Mouse (Mus musculus): Measurements from ENCODE around the gene Abtb2. TPM values are rescaled to one million over a fixed set of nuclear protein-coding genes. Genes with fewer than 3 reads are reported as not detected.

The Abtb2 gene
- total and polyA plus RNA-seq, 3 experiments = 0.05 TPM; not detected in 2

DNA sequence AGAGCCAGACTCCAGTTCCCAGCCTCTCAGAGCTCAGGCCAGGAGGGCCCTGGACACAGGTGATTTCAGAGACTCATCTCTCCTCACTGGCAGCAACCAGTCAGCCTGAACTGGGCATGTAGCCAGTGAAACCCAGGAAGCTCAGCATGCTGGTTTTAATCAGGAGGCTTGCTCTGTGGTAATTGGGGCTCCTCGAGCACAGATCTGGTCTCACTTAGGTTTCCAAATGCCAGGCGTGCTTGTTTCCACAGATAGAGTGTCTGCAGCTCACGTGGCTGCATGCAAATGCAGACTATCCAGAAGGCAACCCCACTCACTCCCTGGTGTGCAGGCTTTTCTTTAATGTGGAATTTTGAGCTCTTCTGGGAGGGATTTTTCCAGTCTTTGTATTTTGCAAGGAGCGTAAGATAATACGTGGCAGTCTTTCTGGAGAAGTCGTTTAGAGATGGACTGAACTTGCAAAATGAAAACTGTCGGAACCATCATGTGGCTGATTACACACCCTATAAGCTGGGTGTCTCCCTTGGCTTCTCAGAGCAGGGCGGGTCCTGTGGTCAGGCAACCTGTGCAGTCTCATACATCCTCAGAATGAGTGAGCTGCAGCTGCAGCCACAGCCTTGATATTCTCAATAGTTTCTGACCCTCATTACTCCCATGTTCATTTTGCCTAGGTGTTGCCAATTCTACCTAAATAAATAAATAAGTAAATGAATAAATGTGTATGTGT is 34.2 kb downstream of the Abtb2 start:
- no peaks in the 10 kb centered on the region for H3K9me3 ChIP-seq (replicated peaks)
- no peaks in the 10 kb centered on the region for H3K4me1 ChIP-seq (ENCODE audit: insufficient read depth, low read depth, low read length)
- DNase-seq (ENCODE audit: low spot score) (no peak), ATAC-seq (ENCODE audit: extremely low read depth, insufficient number of reproducible peaks, low FRiP score, poor library complexity, severe bottlenecking) (no peak)
- no peak for TF ChIP-seq GATA2 (IDR thresholded peaks at IDR 0.05; ENCODE audit: borderline replicate concordance, low read depth, low read length)
- TF ChIP-seq CTCF (IDR thresholded peaks at IDR 0.05; ENCODE audit: low read depth, low read length) = no peak
- TF ChIP-seq POLR2AphosphoS5 (IDR thresholded peaks at IDR 0.05; ENCODE audit: insufficient replicate concordance, low read depth, low read length) = no peak
- TF ChIP-seq TAL1 (conservative IDR thresholded peaks at IDR 0.05; ENCODE audit: low read depth, low read length) = no peak
- TF ChIP-seq GATA1 (IDR thresholded peaks at IDR 0.05; ENCODE audit: borderline replicate concordance, low read length) = no peak
- H3K4me3 ChIP-seq (ENCODE audit: low read depth, low read length) = no peak overlapping the region
- H3K36me3 ChIP-seq (replicated peaks) = no peaks in the 10 kb centered on the region
- H3K27me3 ChIP-seq (ENCODE audit: insufficient read depth, low read length) = peaks cover 21% of the 10 kb centered on the region

DNA sequence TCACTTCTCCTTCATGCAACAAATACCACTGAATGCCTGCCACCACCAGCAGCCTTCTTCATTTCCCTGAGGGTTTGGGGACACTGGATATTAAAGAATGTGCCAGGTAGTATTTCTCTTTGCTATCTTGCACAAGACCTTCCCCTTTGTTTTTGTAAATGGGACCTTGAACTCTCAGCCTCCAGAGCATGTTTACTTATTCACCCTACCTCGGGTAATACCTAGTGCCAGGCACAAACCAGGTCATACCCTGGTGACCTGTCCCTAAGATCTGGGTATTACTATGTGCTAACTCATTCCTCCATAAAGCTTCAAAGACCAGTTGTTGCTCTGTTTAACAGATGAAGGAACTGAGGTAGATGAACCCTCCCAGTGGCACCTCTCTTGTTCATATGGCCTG is 35.0 kb downstream of the Abtb2 start:
- ATAC-seq (ENCODE audit: extremely low read depth, insufficient number of reproducible peaks, low FRiP score, poor library complexity, severe bottlenecking) (no peak), DNase-seq (ENCODE audit: low spot score) (no peak)
- TF ChIP-seq GATA1 (IDR thresholded peaks at IDR 0.05; ENCODE audit: borderline replicate concordance, low read length) (no peak), TAL1 (conservative IDR thresholded peaks at IDR 0.05; ENCODE audit: low read depth, low read length) (no peak), CTCF (IDR thresholded peaks at IDR 0.05; ENCODE audit: low read depth, low read length) (no peak), POLR2AphosphoS5 (IDR thresholded peaks at IDR 0.05; ENCODE audit: insufficient replicate concordance, low read depth, low read length) (no peak), GATA2 (IDR thresholded peaks at IDR 0.05; ENCODE audit: borderline replicate concordance, low read depth, low read length) (no peak)
- Histone ChIP-seq H3K36me3 (replicated peaks) (no peaks in the 10 kb centered on the region), H3K9me3 (replicated peaks) (no peaks in the 10 kb centered on the region), H3K4me3 (ENCODE audit: low read depth, low read length) (no peak overlapping the region), H3K27me3 (ENCODE audit: insufficient read depth, low read length) (peaks cover 21% of the 10 kb centered on the region), H3K4me1 (ENCODE audit: insufficient read depth, low read depth, low read length) (no peaks in the 10 kb centered on the region)

DNA sequence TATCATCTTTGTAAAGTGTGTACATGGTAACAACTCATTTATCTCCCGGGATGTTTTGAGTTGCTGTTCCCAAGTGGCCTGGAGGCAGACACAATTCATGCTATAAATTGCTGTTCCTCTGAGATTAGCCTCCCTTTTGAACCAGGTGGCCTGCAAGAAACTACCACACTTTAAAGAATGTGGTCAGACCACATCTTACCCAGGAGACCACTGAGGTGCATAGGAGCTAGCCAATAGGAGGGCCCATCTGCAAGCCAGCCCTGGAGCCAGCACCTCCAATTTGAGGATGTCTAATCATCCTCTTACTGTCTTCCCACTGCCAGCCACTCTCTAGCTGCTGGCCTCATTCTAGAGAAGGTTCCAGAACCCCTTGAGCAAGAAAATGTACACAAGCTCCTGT is 35.4 kb downstream of the Abtb2 start:
- Histone ChIP-seq H3K4me3 (ENCODE audit: low read depth, low read length) (no peak overlapping the region), H3K9me3 (replicated peaks) (no peaks in the 10 kb centered on the region), H3K27me3 (ENCODE audit: insufficient read depth, low read length) (peaks cover 21% of the 10 kb centered on the region), H3K4me1 (ENCODE audit: insufficient read depth, low read depth, low read length) (no peaks in the 10 kb centered on the region), H3K36me3 (replicated peaks) (no peaks in the 10 kb centered on the region)
- ATAC-seq (ENCODE audit: extremely low read depth, insufficient number of reproducible peaks, low FRiP score, poor library complexity, severe bottlenecking) = no peak
- DNase-seq (ENCODE audit: low spot score) = no peak
- TF ChIP-seq POLR2AphosphoS5 (IDR thresholded peaks at IDR 0.05; ENCODE audit: insufficient replicate concordance, low read depth, low read length) = no peak
- no peak for TF ChIP-seq GATA2 (IDR thresholded peaks at IDR 0.05; ENCODE audit: borderline replicate concordance, low read depth, low read length)
- TF ChIP-seq CTCF (IDR thresholded peaks at IDR 0.05; ENCODE audit: low read depth, low read length) = no peak
- TF ChIP-seq TAL1 (conservative IDR thresholded peaks at IDR 0.05; ENCODE audit: low read depth, low read length) = no peak
- TF ChIP-seq GATA1 (IDR thresholded peaks at IDR 0.05; ENCODE audit: borderline replicate concordance, low read length) = no peak

DNA sequence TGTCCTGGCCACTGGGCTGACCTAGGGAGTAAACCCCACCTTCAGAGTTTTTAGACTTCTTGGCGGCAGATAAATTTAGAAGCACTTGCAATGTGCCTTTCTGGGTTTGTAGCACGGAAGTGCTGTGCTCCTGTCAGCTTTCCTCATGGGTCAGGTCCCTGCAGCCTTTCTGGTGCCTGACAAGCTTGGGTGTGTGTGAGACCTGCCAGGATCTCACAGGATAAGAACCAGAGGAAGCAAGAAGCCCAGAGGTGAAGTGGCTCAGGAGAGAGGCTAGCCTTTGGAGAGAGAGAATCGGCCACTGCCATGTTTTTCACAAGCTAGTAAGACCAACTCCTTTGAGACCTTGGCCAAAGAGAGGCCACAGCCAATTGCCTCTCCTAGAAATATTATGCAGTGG is 37.1 kb downstream of the Abtb2 start:
- Histone ChIP-seq H3K9me3 (replicated peaks) (no peaks in the 10 kb centered on the region), H3K36me3 (replicated peaks) (no peaks in the 10 kb centered on the region), H3K4me3 (ENCODE audit: low read depth, low read length) (no peak overlapping the region), H3K4me1 (ENCODE audit: insufficient read depth, low read depth, low read length) (no peaks in the 10 kb centered on the region), H3K27me3 (ENCODE audit: insufficient read depth, low read length) (peaks cover 19% of the 10 kb centered on the region)
- no peak for TF ChIP-seq TAL1 (conservative IDR thresholded peaks at IDR 0.05; ENCODE audit: low read depth, low read length)
- TF ChIP-seq POLR2AphosphoS5 (IDR thresholded peaks at IDR 0.05; ENCODE audit: insufficient replicate concordance, low read depth, low read length) = no peak
- no peak for TF ChIP-seq CTCF (IDR thresholded peaks at IDR 0.05; ENCODE audit: low read depth, low read length)
- no peak for TF ChIP-seq GATA2 (IDR thresholded peaks at IDR 0.05; ENCODE audit: borderline replicate concordance, low read depth, low read length)
- TF ChIP-seq GATA1 (IDR thresholded peaks at IDR 0.05; ENCODE audit: borderline replicate concordance, low read length) = no peak
- DNase-seq (ENCODE audit: low spot score) (no peak), ATAC-seq (ENCODE audit: extremely low read depth, insufficient number of reproducible peaks, low FRiP score, poor library complexity, severe bottlenecking) (no peak)

DNA sequence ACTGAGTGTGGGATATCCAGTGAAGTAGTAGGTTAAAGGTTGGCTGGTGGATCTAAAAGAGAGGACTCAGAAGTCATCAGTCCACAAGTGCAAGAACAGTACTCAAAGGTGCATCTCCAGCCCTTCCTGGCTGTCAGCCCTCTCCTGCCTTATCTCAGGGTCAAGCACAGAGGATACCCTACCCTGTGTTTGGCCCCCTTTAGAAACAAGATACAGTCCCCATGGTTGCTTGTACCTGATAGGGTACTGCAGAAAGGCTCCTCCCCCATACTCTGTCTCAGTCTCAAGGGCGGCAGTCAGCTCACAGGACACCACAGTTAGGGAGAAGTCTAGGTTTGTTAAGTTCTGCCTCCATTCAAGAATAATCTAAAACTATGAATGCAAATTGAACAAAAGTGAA is 37.8 kb downstream of the Abtb2 start:
- no peak overlapping the region for H3K4me3 ChIP-seq (ENCODE audit: low read depth, low read length)
- no peaks in the 10 kb centered on the region for H3K4me1 ChIP-seq (ENCODE audit: insufficient read depth, low read depth, low read length)
- no peaks in the 10 kb centered on the region for H3K36me3 ChIP-seq (replicated peaks)
- TF ChIP-seq GATA2 (IDR thresholded peaks at IDR 0.05; ENCODE audit: borderline replicate concordance, low read depth, low read length) = no peak
- TF ChIP-seq POLR2AphosphoS5 (IDR thresholded peaks at IDR 0.05; ENCODE audit: insufficient replicate concordance, low read depth, low read length) = no peak
- no peak for TF ChIP-seq GATA1 (IDR thresholded peaks at IDR 0.05; ENCODE audit: borderline replicate concordance, low read length)
- TF ChIP-seq TAL1 (conservative IDR thresholded peaks at IDR 0.05; ENCODE audit: low read depth, low read length) = no peak
- TF ChIP-seq CTCF (IDR thresholded peaks at IDR 0.05; ENCODE audit: low read depth, low read length) = no peak
- DNase-seq (ENCODE audit: low spot score) = no peak
- H3K9me3 ChIP-seq (replicated peaks) = no peaks in the 10 kb centered on the region
- ATAC-seq (ENCODE audit: extremely low read depth, insufficient number of reproducible peaks, low FRiP score, poor library complexity, severe bottlenecking) = no peak
- H3K27me3 ChIP-seq (ENCODE audit: insufficient read depth, low read length) = peaks cover 20% of the 10 kb centered on the region

DNA sequence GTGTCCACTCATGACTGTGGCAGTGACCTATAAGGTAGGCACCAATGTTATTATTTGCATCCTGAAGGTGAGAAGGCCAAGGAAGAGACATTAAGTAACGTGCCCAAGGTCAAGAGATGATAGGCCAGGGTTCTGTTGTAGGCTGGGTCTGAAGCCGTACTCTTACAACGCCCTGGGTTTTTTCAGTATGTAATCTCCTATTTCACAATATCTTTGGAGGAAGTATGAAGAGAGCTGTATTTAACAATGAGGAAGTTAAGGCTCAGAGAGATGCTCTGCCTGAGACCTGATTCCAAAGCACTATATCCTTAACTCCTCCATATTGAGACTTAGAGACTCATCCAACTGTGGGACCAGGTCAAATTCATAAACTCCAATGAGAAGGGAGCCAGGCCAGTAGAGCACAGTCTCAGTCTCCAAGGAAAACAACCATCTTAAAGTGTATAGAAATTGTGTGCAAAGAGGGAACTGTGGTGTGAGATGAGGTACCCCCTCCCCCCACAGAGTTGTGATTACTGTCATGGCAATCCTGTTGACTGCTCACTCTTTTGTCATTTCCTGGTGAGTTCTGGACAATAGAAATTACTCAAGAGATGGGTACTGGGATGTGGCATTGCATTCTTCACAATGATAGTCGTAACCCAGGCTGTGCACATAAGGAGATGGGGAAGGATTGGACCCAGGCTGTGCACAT is 39.8 kb downstream of the Abtb2 start:
- Histone ChIP-seq H3K27me3 (ENCODE audit: insufficient read depth, low read length) (peaks cover 17% of the 10 kb centered on the region), H3K4me1 (ENCODE audit: insufficient read depth, low read depth, low read length) (no peaks in the 10 kb centered on the region), H3K9me3 (replicated peaks) (no peaks in the 10 kb centered on the region), H3K4me3 (ENCODE audit: low read depth, low read length) (no peak overlapping the region), H3K36me3 (replicated peaks) (no peaks in the 10 kb centered on the region)
- no peak for ATAC-seq (ENCODE audit: extremely low read depth, insufficient number of reproducible peaks, low FRiP score, poor library complexity, severe bottlenecking)
- TF ChIP-seq TAL1 (conservative IDR thresholded peaks at IDR 0.05; ENCODE audit: low read depth, low read length) (no peak), GATA2 (IDR thresholded peaks at IDR 0.05; ENCODE audit: borderline replicate concordance, low read depth, low read length) (no peak), GATA1 (IDR thresholded peaks at IDR 0.05; ENCODE audit: borderline replicate concordance, low read length) (no peak), POLR2AphosphoS5 (IDR thresholded peaks at IDR 0.05; ENCODE audit: insufficient replicate concordance, low read depth, low read length) (no peak), CTCF (IDR thresholded peaks at IDR 0.05; ENCODE audit: low read depth, low read length) (no peak)
- DNase-seq (ENCODE audit: low spot score) = no peak
